Mouse (Mus musculus): ENCODE measurements around the gene Rbfox1. TPM values are rescaled to one million over a fixed set of nuclear protein-coding genes. Genes with fewer than 3 reads are reported as not detected.

The Rbfox1 gene
- total RNA-seq, 2 experiments from 2014 or later, result 105 to 113 TPM

DNA sequence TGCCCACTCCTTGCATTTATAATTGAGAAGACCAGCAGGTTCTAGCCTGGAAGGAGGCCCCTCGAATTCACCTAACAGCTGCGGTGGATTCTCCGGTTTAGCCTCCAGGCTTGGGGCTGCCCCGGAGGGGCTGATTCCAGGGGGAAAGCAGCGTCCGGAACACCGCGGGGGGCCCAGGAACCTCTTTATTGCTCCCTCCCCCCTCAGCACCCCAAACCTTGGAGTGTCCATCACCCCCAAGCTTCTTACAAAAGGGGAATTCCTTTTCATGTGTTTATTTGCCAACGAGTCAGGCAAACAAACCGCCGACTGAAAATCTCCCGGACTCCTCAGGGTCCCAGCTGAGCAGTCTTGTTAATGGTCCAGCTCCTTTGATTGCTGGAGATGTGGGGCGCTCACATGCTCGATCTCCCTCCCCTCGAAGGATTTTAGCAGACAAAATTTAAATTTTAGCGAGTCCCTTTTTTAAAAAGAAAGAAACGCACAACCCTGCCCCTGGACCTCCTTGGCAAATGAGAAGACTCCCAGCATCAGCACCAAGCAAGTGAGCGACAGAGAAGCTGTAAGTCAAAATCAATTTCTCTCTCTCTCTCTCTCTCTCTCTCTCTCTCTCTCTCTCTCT lies 1153.6 kb downstream of the Rbfox1 start:
- DNase-seq, result no peak

DNA sequence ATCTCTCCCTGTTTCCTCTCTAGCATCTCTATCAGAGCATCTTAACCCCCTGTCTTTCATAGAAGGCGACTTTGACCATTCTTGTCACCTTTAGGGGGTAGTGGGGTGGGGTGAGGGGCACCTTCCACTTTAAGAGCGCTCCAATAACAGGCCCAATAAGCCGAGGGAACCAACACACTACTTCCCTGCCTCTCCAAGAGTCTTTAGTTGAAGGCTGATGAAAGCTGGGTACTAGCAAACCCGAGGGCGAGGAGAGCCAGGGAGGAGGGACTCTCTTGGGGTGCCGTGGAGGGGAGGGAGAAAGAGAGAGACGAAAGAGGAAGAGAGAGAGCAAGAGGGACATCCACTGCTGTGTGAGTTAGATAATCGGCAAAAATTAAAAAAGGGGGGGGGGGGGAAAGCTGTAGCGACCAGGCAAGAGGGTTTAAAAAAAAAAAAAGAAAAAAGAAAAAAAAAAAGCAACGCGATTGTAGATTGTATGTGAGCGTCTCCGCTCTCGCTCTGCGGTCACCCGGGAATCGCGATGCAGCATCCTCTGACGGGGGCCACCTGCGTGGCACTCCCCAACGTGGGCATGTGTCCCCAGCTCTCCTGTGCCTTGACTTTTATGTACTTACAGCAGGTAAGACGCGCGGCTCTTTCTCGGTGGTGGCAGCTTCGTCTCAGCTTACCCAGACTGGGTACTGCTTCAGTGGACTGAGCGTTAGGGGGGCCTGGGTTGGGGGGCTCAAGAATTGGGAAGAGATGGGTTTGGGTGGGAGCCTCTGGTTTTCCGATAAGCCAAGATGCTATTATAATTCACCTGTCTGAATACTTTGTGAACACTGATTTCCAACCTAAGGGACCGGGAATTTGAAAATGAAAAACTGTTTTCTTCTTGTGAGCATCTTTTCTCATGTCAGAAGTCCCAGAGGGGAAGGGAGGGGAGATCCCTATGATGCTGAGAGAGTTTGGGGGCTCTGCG lies 1154.5 kb downstream of the Rbfox1 start:
- DNase-seq, result no peak

DNA sequence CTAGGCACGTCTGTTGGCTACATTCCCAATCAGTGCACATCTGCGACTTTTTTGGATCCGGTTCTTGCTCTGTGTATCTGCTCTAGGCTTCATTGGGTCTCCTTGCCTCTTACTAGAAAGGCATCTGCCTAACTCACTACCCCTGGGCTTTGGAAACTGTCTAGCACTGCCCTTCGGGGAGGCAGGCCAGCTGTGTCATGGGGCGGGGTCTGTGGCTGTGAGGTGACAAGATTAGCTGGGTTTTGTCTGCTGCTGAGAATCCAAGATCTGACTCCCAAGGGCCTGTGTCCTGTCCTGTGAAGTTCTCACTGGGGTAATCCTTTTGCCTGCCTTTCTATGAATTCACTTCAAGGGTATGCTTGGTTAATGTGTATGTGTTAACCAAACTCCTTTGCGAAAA lies 1155.5 kb downstream of the Rbfox1 start:
- no peak for DNase-seq

DNA sequence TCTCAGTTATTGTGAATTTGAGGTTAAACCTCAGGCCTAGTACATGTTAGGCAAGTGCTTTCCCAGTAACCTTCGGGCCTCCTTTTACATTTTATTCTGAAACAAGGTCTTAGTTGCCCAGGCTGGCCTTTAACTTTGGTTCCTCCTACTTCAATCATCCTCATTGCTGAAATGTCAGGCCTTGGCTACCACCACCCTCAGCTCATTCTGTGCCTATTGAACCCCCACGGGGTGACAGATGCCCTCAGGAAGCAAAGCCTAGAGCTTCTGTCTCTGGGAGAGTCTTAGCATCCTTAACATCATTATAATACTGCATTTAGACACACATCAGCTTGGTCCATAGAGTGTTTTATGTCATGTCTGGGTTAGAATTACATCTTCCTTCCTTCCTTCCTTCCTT lies 1162.3 kb downstream of the Rbfox1 start:
- no peak for DNase-seq

DNA sequence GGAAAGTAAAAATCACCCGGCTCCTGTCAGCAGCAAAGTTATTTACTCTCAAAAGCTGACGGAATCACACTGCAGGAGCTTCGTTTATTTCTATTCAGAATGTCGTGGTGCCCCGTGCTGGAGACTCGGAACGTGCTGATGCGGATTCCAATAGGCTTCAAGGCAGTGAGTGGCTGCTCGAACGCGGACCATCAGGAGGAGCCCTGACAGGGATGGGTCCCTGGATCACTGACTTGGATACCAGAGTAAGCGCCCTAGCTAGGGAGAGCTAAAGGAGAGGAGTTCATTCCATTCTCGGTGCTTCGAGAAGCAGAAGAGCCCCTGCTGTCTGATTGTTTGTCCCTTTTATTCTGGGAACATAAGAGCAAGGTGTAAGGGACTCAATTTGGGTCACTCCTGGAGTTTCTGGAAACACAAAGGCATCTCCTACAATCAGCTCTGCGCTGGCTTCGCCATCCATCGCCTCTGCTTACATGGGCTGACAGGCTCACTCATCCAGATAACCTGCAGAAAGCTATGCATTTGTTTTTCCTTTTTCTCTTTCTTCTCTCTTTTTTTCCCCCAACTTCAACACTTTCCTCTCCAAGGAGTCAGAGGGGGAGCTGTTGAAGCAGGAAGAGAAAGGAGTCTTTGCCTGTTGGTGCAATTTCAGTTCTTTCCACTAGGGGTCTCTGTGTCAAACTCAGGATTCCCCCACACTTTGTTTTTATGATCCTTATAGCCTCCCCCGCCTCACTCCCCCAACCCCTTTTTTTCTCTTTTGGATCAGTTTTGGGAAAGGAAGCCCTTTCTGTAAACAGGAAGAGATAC lies 1164.2 kb downstream of the Rbfox1 start:
- DNase-seq, result no peak

DNA sequence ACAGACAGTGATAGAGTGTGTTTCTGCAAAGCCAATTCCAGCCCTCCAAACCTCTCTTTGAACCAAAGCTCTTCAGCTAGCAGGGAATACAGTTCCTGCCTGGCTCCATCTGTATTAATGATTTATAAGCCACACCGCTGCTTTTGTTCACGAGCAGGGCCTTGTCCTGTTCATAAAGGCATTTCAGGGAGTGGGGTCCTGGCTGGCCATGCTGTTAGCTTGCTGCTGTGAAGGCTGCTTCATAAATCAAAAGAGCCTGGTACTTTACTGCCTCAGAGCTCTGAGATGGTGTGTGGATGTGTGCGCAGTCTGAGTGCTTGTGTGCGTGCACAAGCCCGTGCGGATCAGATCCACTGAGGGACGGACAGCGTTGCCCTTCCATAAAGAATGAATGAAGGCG lies 1165.8 kb downstream of the Rbfox1 start:
- DNase-seq, result no peak

DNA sequence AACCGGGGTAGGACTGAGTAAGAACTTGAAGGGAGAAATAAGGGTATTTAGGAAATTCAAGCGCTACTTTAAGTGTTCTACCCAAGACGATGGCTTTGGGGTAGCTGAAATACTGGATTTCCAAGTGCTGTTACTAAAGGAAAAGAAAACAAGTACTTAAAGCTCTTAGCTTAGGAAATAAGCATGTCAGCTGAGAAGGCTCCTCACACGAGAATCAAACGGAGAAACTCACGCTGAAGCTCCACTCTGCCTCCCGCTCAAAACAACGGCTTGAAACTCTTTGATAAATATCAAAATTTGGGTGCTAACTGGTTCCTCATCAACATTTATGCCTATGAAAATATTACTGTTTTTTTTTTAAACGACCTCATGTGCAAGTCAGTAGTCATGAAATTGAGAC lies 1166.8 kb downstream of the Rbfox1 start:
- no peak for DNase-seq

DNA sequence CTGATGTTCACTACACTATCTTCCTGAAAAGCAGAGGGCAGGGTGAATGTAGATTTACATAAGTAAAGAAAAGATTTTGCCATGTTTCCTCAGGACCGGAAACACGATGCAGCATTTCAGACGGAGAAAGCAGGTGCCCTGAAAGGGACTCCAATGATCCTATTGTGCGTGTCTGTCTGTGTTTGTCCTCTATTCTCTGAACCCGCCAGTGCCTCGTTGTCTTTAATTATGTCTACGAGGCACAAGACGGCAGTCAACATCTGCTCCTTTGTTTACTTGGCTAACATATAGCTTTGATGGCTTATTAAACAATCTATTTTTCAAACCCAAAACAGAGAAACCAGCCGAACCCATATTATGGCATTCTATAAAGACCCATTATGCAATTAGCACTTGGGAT lies 1167.3 kb downstream of the Rbfox1 start:
- DNase-seq, result no peak

DNA sequence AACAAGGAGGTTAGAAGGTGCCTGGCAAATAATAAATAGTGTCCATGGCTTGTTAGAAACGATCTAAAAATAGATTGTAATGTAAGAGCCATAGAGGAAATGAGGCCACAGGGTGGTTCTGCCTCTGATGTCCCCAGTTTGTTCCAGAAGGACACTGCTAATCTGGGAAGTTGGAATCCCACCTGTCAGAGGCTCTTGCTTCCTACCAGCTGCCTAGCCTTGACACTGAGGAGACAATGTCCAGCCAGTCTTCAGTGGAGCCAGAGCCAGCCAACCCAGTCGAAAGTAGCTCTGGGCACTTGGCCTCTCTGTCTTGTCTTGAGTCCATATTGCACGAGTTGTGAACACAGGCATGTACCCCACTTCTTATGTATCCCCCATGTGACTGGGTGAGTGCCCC lies 1172.6 kb downstream of the Rbfox1 start:
- DNase-seq, result no peak

DNA sequence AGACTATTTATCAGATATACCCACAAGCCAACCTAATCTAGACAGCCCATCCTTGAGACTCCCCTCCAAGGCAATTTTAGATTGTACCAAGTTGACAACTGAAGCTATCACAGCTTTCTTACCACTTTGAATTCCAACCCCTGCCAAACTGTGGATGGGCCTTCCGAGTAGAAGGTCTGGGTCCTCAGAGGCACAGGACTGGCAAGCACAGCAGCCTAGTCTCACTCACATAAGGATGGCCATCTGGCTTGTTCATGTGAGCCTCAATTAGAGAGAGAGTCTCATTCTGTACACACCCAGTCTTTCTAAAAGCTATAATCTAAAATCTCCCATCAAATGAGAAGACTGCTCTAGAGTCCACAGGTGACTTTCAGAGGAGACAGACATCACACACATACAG lies 1173.4 kb downstream of the Rbfox1 start:
- no peak for DNase-seq

DNA sequence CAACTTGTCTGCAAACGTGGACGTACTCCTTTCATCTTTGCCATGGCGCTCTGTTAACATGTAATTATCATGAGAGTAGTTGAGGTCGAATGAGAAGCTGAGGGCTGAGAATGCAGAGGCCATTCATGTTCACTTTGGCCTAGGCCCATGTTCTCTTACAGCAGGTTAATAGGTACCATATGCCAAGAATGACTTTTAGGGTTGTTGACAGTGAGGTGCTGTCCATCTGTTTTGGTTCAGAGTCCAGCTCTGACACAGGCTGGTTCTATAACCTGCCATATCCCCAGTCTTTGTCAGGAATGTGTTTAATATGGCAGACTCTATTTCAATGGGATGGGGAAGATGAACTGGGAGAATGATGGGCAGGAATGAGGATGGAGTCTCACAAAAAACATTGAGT lies 1174.4 kb downstream of the Rbfox1 start:
- no peak for DNase-seq

DNA sequence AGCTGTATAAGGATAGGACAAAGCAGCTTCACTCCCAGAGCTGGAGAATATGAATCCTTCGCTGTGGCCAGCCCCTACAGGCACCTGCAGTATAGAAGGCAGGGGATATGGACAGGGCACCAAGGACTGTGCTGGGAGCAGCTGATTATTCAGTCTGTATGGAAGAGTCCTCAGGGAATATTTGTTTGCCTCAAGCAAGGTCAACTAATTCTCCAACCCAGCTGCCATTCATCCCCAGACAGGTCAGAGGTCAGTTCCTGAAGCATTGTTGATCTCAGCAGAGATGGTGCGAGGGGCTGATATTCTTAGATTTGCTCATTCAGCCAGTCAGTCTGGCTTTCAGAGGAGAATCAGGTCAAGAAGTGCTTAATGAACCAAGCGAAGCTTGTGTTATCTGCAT lies 1175.7 kb downstream of the Rbfox1 start:
- DNase-seq, result no peak

DNA sequence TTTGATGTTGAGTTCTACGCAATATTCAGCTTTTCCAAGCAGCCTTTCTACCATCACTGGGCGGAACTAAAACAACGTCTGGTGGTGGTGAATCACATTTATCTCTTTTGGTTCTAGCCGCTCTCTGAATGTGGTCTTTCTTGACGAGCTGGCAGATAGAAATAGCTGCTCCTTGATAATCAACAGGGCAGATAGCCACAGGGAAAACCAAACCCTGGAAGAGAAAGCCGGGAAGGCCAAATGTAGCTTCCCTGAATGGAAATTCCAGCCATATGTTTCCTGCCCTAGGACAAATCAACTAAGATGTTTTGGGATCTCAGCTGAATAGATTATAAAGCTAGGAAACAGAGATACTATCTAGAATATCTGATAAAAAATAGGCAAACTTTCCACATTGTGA lies 1177.4 kb downstream of the Rbfox1 start:
- DNase-seq, result no peak

DNA sequence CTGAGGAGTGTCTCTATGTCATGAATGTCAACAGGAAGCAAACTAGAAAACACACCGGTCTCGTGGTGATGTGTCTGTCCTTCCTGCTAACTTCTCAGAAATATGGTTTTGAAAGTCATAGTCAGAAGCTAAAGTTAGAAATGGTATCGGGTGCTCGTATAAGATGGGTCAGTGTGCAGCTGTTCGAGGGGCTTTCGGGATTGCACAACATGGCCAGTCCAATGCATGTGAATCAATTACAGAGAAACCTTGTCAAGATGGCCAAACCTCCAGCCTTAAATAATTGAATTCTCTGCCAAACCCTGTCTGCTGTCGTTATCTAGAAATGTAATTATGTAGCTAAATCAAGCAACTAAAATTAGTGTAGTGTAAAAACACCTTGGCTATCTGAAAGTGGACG lies 1182.0 kb downstream of the Rbfox1 start:
- no peak for DNase-seq

DNA sequence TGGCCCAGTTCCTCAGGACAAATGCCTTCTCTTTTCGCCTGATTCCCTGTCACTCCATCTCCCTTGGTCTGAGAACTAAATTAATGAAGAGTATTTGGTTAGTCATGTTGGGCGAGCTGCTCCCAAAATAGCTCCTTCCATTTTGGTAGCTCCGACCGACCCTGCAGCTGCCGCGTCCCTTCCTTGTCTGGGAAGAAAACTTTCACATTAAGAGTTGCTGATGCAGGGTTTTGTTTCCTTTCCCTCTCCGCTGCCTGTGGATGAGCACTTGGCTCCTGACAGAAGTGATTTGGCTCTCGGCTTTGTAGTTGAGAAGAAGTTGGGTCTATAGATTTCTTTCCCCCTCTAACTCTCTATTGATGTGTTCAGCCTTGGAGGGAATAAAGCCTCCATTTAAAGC lies 1184.4 kb downstream of the Rbfox1 start:
- DNase-seq, result peak; percentile 26

DNA sequence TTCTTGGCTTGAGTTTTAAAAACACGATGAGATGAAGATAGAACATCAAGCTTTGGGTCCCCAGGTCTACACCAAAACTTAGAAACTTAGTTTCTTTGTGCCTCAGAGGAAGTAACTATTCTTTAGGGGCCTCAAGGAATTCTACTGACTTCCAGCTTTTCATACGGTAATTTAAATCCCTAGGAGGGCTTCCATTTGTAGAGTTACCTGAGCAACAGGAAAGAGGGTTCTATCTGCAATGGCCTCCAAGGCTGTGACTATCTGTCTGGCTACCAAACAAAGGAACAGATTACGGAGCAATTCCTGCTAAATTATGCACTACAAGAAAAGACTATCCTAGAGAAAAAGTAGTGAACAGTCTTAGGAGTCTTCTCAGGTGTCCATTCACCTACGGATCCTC lies 1189.6 kb downstream of the Rbfox1 start:
- no peak for DNase-seq

DNA sequence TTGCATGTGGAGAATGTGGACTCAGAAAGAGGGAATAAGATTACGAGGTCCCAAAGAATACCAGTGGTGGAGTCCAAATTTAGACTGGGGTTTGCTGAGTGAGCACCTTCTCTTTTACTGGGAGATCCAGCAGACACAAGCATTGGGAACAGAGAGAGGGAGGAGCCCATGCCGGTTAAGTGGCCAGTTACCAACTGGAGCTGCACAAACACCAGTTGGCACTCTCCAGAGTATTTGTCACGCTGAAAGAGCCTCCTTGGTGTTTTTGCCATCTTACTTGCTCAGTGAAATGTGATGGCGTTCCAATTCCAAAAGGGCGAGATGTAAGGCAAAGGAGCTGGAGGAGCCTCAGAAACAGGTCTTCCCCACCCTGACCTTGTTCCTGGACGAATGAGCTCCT lies 1190.6 kb downstream of the Rbfox1 start:
- DNase-seq, result no peak

DNA sequence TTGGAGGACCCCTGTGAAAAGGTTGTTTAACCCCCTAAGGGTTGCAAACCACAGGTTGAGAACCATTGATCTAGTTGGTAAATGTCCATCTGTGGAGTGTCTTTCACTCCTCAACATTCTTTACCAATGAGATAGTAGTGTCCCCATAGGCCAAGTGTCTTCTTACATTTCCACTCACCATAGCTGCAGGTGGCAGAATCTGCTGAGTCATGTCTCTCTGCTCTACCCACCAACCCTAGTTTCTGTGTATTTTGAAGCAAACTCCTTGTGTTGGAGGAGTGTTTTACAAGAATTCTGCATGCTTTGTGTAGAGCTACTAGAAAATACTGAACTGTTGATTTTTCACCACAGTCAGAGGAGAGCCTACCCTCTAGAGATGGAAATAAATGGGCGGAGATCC lies 1191.2 kb downstream of the Rbfox1 start:
- no peak for DNase-seq

DNA sequence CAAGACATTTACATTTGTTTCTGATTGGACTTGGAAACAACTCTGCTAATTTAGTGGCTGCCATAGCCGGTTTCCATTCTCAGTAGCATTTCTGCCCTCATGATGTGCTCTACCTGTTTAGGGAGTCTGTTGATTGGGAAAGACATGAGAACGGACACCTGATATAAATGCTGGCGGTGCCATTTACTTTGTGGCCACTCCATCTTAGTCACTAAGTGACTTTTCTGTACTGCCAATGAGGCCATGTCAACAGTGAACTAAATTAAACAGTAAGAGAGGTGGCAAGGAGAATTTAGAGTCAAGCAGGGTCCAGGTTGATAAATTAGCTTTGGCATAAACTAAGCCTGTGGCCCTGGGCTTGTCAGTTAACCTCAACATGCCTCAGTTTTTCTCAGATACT lies 1191.6 kb downstream of the Rbfox1 start:
- DNase-seq, result no peak

DNA sequence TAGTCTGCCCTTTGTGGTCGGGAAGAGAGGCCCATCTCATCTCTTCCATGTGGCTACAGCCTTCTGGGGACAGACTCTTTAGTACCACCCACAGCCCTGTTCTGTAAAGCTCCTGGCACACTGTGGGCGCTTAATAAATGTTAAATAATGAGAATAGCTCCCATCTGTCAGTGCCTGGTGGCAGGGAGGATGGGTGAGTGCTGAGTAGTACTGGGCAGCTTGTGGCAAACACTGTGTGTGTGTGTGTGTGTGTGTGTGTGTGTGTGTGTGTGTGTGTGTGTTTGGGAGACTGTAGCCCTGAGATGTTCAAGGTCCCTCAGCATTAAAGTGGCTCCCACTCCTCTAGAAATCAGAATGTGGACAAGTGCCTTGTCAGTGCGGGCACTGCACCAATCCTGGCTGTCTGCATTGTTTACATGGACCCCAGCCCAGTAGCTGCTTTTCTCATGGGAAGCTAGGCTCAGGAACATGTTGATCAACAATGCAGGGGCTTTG lies 1196.0 kb downstream of the Rbfox1 start:
- DNase-seq, result no peak

DNA sequence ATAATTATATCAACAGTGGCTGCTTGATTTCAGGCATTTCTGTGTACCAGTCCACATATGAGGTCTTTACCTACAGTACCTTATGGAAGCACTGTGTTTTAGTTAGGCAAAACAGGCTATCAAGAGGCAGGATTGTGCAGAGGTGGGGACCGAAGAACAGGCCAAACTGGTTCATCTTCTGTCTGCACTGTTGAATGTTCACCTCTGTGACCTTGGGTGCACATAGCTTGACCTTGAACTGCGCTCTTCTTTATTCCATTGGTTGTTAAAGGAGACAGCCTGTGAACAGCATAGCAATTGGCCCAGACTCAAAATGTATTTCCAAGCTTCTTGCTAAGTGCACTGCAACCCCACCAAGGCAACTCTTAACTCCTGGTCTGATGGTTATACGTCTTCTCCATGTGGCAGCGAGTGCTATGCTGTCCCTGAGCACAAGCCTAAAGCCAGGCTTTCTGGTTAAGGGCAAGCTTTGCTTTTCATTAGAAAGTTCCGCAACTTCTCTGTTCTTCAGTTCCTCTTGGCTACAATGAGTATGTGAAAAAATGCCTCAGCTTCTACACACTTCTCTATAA lies 1196.6 kb downstream of the Rbfox1 start:
- no peak for DNase-seq

DNA sequence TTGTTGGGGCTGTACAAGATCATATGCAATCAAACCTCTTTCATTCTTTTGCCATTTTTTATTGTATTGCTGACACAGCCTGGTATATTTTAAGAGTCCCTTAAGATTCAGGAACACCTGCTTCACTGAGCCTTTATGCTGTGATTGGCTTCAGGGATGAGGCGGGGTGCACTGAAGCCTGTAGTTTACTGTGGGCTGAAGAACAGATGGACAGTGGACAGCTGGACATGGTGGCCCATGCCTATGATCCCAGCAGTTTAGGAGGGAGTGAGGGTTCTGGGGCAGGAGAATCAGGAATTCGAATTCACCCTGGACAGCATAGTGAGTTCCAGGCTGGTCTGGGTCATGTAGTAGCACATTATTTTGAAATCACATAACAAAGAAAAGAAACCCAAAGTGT lies 1198.8 kb downstream of the Rbfox1 start:
- DNase-seq, result no peak
